Mouse (Mus musculus) fat pad, adult 2 months (tissue): ENCODE data around the gene Lbhd1.
"Not testable (repeated sequence)": the region's sequence is repeated elsewhere in the genome, so short reads cannot be mapped to it uniquely, and the experiment has no call there.

Source experiments
- DNase-seq: peaks from one replicate; pipeline ENCODE4 v3.0.0-alpha.2; 2011; ENCODE audit warnings: low read depth, low spot score; ENCODE audit errors: extremely low read depth

The Lbhd1 gene

DNA sequence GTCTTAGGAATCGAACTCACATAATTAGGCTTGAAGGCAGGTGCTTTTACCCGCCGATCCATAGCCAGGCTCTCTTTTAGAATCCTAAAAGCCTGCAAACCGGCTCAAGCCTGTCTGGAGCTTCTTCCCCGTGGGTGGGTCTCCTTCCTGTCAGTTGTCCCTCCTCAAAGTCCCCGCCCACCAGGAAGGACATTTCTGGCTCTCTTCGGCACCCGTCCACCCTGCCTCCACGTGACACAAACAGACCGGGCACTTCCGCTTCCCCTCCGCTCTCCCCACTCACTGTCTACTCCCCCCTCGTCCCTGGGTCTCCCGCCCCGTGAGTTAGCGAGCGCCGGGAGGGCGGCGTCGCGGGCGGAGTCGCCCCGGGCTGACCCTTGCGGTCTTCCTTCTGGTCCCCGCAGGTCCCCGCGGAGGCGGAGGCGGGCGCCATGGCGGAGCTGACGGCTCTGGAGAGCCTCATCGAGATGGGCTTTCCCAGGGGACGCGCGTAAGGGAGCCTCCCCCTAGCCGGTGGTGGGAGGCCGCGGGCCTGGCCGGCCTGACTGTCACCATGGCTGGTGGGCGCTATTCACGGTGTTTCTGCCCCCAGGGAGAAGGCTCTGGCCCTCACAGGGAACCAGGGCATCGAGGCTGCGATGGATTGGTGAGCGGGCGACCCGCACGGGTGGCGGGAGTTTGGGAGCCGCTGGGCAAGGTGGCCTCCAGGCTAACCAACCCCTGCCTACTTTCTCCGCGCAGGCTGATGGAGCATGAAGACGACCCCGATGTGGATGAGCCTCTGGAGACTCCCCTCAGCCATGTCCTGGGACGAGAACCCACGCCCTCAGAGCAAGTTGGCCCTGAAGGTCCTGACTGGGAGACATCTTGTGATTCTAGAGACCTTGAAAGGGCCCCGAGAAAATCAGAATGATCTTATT lies 12.0 kb upstream of the Lbhd1 start, which contains the start of gene Ubxn1:
Gene Ubxn1, plus strand, starts transcription at position 230 of the 920 bp plus-strand sequence.
- peak; percentile 86 for DNase-seq

DNA sequence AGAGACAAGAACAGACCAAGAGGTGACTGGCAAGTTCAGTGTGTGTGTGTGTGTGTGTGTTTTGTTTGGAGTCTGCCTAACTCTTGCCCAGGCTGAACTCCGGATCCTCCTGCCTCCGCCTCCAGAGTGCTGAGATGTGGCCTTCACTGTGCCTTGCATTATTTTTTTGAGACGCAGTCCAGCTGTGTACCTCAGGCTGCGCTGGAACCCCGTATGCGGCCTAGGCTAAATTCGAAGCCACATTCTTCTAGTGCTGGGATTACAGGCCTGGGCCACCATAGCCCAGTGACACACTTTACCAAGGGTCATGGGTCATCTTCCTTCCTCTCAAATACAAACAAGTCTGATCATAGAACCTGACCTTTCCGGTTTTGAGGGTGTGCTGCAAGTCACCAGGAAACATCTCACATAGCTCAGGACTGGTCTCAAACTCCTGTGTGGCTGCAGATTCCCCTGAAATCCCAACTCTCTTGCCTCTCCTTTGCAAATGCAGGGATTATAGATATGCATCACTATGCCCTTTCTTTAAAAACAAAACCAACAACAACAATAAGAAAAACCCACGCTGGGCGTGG lies 11.2 kb upstream of the Lbhd1 start:
- DNase-seq = no peak

DNA sequence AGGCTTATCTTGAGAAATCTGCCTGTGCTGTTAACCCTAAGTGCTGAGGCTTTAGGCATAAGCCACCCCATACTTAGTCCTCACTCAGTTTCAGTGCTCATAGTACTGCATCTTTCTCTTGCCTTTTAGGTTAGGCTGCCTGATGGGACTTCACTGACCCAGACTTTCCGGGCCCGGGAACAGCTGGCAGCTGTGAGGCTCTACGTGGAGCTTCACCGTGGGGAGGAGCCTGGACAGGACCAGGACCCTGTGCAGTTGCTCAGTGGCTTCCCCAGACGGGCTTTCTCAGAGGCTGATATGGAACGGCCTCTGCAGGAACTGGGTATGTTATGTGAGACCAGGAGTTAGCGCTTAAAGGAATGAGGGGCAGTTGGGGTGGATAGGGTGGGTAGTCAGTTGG lies 8.5 kb upstream of the Lbhd1 start:
- no peak for DNase-seq

DNA sequence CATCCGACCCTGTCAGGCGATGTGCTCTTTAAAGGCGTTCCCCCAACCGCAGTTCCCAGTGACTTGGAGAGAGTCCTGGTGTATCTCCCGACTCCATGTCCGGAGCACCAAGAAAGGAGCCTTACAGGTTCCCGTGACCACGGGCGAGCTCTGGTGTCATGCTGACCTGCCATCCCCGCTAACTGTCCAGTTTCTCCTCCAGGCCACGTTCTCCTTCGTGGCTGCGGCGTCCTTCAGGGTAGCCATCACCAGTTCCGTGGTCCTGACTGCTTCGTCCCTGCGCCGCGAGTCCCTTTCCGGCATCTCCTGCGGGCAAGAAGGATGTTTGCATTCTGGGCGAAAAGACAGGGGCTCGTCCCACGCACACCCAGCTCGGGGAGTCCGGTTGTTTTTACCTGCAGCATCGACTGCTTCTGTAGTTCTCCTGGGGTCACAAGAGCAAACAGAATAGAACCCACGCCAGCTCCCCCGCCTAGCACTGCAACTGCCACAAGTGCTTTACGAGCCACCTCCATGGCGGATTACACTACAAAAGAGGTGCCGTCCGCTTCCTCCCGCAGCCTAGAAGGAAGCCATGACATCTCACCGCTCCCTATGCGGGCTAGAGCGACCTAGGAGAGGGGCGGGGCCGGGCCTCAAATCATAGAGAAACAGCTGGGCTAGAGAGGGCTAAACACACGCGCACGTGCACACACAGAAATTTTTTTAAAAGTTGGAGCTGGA lies 3.1 kb upstream of the Lbhd1 start, which contains the start of gene Uqcc3:
Gene Uqcc3, minus strand, starts transcription at position 613 of the 723 bp plus-strand sequence.
- no peak for DNase-seq

DNA sequence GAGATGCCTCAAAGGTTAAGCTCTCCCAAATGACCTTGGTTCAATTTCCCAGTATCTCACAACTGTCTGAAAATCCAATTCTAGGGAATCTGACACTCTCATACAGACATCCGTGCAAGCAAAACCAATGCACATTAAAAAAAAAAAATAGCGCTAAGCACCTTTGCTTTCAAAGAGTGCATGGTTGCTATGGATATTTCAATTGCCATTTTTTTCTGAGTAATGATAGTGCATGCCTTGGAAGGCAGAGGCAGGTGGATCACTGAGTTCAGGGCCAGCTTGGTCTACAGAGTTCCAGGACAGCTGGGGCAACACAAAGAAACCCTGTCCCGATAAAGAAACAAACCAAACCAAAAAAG lies 2.5 kb upstream of the Lbhd1 start:
- DNase-seq = no peak

DNA sequence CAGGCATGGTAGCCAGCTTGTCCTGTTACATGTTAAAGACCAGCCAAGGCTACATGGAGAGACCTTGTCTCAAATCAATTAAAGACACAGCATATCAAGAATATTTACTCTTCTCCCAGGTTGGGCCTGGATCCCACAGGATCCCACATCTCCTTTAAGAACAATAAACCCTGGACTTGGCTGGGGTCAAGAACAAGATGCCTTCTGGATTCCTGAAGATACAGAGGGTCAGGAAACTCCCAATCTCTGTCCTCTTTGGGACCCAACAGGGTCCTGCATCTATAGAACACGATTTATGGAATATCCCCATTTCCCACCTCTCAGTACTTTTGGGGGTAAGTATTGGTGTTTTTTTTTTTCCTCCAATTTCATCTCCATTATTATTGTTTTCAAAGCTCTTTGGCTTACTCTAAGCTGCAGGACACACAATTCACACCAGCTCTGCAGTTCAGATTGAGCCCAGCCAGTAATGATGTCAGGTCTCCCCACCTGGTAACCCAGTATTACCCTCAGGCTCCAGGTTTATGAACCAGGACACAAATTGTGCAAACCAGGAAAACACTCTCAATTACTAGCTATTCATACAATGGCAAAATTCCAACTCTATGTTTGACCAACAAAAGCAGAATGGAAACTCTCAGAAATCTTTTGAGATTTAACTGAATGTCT lies 3.5 kb downstream of the Lbhd1 start:
- no peak for DNase-seq

DNA sequence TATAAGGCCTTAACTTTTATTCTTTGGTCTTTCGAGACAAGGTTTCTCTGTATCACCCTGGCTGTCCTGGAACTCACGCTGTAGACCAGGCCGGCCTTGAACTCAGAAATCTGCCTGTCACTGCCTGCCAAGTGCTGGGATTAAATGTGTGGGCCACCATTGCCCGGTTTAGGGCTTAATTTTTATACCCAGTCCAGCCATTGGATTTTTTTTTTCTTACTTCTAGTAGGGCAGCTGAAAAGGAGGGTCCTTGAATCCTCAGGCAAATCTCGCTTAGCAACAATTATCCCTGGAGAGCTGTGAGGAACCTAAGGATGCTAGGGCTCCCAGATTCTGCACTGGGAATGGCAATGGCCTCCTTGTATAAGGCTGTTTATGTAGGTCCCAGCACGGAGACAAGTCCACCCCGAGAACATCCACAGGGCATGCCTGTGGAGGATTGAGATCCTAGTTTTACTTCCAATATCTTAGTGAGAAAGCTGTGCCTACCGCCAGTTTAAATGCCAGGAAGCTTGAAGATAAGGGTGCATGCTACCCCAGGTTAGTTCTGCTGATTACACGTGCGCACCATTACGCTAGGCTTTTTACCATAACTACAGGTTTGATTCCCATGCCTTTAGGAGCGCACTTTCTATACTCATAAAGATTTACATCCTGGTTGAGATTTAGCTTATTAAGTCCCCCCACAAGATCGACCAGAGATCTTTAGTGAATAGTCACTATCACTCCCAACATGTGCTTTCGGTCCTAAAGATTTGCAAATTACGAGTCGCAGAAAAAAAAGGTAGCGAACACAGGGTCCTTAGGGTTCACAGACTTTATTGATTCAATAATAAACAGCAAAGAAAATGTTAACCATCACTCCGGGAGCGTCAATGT lies 4.3 kb downstream of the Lbhd1 start:
- no peak for DNase-seq

DNA sequence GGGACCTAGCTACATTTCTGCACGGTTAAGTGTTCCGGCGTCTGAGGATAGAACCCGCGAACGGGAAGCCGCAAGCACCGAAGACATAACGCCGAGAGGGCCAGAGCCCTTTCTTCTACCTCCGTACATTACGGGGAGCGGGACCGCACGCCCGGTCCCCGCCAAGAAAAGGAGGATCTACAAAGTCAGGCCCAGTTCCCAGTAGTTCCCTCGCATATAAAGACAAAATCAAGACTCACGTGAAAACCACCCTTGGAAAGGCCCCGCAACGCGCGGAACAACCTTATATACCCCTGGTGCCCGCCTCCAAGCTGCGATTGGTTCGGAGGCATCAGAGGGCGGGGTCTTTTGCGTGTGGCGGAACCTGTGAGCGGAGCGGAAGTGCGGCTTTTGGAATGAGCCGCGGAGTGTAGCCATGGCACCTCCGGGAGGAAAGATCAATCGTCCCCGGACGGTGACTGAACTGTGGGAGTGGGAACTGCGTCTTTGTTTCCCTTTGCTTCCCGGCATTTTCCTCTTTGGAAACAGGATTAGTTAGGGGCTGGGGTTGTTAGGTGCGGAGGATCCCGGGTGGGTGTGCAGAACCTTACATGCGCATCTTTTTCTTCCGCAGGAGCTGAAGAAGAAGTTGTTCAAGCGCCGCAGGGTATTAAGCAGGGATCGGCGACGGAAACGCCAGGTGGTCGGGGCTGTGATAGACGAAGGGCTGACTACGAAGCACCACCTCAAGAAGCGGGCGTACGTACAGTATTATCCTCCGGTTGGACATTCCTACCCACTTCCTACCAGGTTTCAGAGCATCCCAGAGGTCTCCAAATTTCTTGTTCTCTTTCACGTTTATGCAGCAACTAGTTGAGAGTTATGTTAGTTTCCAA lies 5.2 kb downstream of the Lbhd1 start, which contains the start of the genes 1810009A15Rik and Gm49416:
Gene 1810009A15Rik, plus strand, starts transcription at position 343 of the 875 bp plus-strand sequence.
Gene Gm49416, plus strand, starts transcription at position 416 of the 875 bp plus-strand sequence.
- no peak for DNase-seq

DNA sequence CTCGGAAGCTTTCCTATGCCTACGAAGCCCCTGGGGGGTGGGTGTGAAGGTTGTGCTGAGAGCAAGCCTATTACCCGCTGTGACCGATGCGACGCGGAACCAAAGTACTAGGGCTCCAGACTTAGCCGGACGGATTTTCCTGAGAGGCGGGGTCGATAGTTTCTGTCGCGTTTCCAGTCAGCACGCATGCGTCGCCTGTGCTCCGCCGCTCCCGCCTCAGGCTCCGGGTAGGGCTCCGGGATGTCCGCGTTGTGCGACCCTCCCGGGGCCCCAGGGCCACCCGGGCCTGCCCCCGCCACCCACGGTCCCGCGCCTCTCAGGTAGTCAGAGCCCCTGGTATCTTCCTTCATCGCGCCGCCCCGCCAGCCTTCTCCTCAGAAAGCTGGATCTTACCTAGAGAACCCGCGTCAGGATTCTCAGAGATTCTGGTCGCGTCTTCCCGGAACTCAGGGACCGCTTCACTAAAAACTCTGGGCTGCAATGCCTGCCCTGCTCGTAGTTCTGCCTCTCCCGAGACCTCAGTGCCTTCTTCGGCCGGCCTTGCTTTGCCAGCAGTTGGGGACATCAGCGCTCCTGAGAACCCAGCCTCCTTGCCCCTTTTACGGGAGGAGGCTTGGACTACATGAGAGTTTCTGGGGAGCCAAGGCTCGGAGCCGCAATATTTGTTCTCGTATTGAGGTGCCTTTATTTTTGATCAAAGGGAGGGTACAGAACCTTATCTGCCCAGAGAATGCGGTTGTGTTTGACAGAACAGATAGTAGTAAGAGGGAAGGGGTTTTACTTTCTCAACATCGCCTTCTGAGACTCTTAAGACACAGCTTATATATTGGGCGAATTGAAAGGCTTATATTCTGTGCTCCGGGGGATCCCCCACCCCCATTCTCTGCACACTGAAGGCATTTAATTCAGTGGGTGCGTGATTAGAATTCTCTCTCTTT lies 9.6 kb downstream of the Lbhd1 start, which contains the start of gene Ints5:
Gene Ints5, plus strand, starts transcription at position 177 of the 938 bp plus-strand sequence.
- DNase-seq = no peak

DNA sequence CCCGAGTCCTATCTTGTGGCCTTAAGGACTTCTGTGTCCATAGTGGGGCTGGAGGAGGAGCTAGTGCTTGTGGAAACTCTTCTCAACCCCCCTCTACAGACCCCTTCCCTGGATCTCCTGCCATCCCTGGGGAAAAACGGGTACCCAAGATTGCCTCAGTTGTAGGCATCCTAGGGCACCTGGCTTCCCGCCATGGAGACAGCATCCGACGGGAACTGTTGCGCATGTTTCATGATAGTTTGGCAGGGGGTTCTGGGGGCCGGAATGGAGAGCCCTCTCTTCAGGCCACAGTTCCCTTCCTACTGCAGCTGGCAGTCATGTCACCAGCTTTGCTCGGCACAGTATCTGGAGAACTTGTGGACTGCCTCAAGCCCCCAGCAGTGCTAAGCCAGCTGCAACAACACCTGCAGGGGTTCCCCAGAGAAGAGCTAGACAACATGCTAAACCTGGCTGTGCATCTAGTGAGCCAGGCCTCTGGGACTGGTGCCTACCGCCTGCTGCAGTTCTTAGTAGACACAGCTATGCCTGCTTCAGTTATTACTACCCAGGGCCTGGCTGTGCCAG lies 11.9 kb downstream of the Lbhd1 start:
- DNase-seq = no peak

DNA sequence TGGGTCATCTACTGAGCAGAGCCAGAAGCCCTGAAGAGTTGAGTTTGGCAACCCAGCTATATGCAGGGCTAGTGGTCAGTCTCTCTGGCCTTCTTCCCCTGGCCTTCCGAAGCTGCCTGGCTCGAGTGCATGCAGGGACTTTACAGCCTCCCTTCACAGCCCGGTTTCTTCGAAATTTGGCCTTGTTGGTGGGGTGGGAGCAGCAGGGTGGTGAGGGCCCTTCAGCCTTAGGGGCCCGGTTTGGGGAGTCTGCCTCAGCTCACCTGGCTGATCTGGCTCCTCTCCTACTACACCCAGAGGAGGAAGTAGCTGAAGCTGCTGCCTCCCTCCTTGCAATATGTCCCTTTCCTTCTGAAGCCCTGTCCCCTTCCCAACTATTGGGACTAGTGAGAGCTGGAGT lies 12.7 kb downstream of the Lbhd1 start:
- DNase-seq = not testable (repeated sequence)

DNA sequence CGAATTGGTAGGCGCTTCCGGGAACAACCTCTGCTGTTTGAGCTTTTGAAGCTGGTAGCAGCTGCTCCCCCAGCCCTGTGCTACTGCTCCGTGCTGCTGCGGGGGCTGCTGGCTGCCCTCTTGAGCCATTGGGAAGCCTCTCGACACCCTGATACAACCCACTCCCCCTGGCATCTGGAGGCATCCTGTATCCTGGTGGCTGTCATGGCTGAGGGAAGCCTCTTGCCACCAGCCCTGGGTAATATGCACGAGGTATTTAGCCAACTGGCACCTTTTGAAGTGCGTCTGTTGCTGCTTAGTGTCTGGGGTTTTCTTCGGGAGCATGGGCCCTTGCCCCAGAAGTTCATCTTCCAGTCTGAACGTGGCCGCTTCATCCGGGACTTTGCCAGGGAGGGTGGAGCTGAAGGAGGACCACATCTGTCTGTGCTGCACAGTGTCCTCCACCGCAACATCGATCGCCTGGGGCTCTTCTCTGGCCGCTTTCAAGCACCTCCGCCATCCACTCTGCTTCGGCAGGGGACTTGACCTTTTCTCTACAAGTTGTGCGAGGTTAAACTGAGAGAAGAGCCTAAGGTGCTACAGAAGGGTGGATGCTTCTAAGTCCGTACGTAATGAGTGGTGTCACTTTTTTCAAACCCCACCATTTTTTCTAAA lies 13.8 kb downstream of the Lbhd1 start:
- DNase-seq = not testable (repeated sequence)

DNA sequence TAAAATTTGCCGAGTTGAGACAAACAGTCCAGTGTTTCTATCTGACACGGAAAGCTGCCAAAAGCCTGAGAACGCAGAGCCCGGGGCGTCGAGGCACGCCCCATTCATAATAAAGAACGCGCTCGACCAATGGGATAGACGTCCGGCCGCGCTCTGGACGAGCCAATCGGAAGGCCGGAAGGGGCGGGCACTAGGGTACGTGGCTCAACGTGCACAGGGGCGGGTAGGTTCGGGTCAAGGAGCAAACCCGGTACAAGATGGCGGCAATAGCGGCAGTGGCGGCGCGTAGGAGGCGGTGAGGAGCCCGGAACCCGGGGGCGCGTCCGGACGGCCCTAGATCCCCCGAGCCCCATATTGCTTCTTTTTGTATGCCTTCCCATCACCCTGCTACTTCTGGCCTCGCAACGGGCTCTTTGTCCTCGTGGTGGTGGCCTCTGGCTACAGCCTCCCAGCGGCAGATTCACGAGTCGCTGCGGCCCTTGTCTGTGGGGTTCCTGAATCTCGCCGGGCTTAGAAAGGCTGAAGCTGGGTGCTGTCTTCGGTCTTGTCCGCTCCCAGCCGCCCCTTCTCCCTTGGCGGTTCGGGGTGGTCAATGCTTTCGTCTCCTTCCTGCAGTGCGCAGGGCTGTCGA lies 14.4 kb downstream of the Lbhd1 start, which contains the start of gene Ganab:
Gene Ganab, plus strand, starts transcription at position 207 of the 631 bp plus-strand sequence.
- DNase-seq = no peak

DNA sequence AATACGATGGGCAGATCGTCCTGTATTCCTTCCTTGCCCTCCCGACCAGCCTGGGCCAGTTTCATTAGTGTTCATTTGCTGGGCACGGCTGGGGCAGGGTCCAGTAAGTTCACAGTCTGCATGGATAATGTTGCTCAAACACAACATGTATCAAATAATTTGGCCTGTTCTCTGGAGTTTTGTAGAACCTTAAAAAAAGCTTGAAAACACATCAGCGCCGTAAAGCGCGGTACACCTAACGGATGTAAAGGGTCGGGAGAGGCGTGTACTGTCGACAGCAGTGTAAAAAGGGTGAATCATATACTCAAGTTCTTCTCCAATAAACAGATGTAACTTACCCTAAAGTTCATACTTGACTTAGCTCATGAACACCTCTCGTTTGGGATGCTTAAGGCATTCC lies 15.0 kb downstream of the Lbhd1 start:
- DNase-seq = no peak

DNA sequence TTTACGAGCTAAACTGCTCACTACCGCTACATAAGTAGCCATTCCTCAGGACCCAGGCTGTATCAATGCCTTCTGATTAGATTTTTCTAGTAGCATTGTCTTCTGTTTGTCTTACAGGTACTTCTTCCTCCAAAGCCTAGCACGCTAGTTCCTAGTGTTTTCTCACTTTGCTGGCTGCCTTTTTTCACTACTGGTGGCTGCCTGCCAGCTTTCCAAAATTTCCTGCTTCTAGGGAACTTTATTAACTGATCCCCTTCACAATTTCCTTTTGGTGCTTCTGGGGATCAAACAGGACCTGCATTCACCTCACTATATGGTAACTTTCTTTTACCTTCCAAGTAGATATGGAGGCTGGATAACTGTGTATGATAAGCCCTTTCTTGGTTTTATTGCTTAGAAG lies 15.5 kb downstream of the Lbhd1 start:
- DNase-seq = no peak

DNA sequence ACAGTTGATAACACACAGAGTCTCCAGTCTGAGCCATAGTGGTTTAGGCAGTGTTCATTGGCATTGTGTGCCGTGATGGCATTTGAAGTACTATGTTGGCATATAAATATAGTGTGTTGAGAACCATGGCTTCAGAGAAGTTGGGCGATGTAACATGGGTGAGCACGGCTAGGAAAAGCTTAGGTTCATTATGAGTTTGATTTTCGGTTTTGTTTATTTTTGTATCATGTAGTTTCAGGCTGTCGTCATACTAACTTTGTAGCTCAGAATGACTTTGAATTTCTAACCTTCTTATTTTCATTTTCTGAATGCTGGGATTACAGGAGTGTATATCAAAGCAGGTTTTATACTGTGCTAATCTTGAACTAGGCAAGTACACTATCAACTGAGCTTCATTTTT lies 19.9 kb downstream of the Lbhd1 start:
- no peak for DNase-seq
